Comparison of ENCODE assay signal across 13 mouse cellular contexts in the genomic region with DNA sequence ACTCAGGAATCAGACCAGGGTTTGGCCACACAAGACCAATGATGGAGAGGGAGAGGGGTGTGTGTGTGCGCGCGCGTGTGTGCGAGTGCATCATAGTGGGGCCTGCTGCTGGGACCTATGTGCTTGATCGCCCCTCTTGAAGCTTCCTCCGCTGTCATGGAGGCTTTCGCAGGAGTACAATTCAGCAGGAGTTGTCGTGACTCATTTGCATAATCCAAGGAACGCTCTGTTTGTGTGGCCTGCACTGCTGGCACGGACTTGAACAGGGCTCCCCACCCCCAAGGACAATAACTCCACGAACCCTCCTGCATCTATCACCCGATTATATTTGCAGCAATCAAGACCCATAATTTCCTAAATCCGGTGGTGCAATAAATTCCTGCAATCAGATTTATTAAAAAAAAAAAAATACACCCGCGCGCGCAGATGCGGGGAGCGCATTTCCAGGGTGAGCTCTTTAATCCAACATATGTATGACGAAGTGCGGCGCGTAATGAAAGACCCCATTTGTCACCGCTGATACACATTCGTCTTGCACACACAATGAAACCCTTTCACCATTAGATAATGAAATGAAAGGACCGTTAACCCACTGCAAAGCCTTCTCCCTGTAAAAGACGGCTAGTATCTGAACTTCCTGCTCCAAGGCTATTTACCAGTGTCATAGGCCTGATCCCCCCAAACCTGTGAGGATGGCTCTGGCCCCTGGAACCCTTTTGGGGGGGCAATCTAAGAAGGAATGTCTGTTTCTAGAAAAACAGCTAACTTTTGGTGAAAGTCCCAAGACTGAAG.
DNase-seq lines count a peak whose midpoint lies in the region; ATAC-seq and TF ChIP-seq lines count a peak whose summit lies in the region.
"Had no signal": no experiment of that assay in that cellular context is flagged by ENCODE, and none has a peak within 500 bp of the region (broad histone marks: within the 10 kb centered on the region; RNA-seq: fewer than 3 reads in every experiment).

No protein-coding gene starts in this region.

- H3K9me3 ChIP-seq in neural tube, embryonic 11.5 days (ENCODE audit: control insufficient read depth, low read length), result no peaks in the 10 kb centered on the region
- no peaks in the 10 kb centered on the region for H3K9me3 ChIP-seq in forebrain, embryonic 13.5 days (replicated peaks)
- H3K9me3 ChIP-seq in hindbrain, postnatal 0 days (ENCODE audit: low read length), result no peaks in the 10 kb centered on the region
- H3K9me3 ChIP-seq in neural tube, embryonic 14.5 days (ENCODE audit: control insufficient read depth, low read length), result no peaks in the 10 kb centered on the region
- H3K9me3 ChIP-seq: embryonic facial prominence, embryonic 12.5 days; megakaryocyte, embryonic 14.5 days had no signal

- DNase-seq in neural tube, embryonic 11.5 days (ENCODE audit: low spot score), result peak; percentile 45
- DNase-seq in neural tube, embryonic 10.5 days (ENCODE audit: extremely low spot score, low spot score), result no peak
- peak; percentile 43 for DNase-seq in hindbrain, postnatal 0 days (ENCODE audit: low spot score)
- no peak for DNase-seq in natural killer cell, adult 2 months (ENCODE audit: low spot score in 2 of 2)
- no peak for DNase-seq in cerebellum, adult 18-20 months
- no peak for DNase-seq in lung, postnatal 36 days
- DNase-seq: adrenal gland, adult 8-10 months; heart, adult 18-20 months; kidney, adult 9 months had no signal

- 20% methylated on average over 28 of the region's 28 CpGs for WGBS in neural tube, embryonic 11.5 days
- WGBS in forebrain, embryonic 13.5 days, result 12% methylated on average over 28 of the region's 28 CpGs
- WGBS in hindbrain, postnatal 0 days, result 17% methylated on average over 28 of the region's 28 CpGs
- 7% methylated on average over 28 of the region's 28 CpGs for WGBS in neural tube, embryonic 14.5 days

- no peaks in the 10 kb centered on the region for H3K36me3 ChIP-seq in neural tube, embryonic 11.5 days (ENCODE audit: control insufficient read depth, insufficient read depth, low read length)
- H3K36me3 ChIP-seq in forebrain, embryonic 13.5 days (ENCODE audit: poor library complexity, severe bottlenecking), result no peaks in the 10 kb centered on the region
- no peaks in the 10 kb centered on the region for H3K36me3 ChIP-seq in hindbrain, postnatal 0 days (ENCODE audit: insufficient read depth, low read length)
- no peaks in the 10 kb centered on the region for H3K36me3 ChIP-seq in neural tube, embryonic 14.5 days (ENCODE audit: control insufficient read depth, insufficient read depth, low read length)
- H3K36me3 ChIP-seq: embryonic facial prominence, embryonic 12.5 days had no signal

- 0 out of 2 replicates have a peak, but pooled peaks cover 8% of the 10 kb centered on the region for H3K27me3 ChIP-seq in neural tube, embryonic 11.5 days (ENCODE audit: control insufficient read depth, insufficient read depth, low read length)
- H3K27me3 ChIP-seq in forebrain, embryonic 13.5 days, result peaks cover 17% of the 10 kb centered on the region; the same call in 1 of the 2 replicates
- no peaks in the 10 kb centered on the region for H3K27me3 ChIP-seq in hindbrain, postnatal 0 days (ENCODE audit: insufficient read depth, low read length)
- H3K27me3 ChIP-seq in neural tube, embryonic 14.5 days (ENCODE audit: control insufficient read depth, insufficient read depth, low read length), result no peaks in the 10 kb centered on the region

- ATAC-seq in neural tube, embryonic 11.5 days (ENCODE audit: insufficient read depth, low FRiP score, low TSS enrichment), result 0 out of 2 replicates have a peak, but pooled peaks have one; percentile 35
- ATAC-seq in forebrain, embryonic 13.5 days, result peak; percentile 36; the same call in 1 of the 2 replicates
- peak; percentile 41; the same call in 1 of the 2 replicates for ATAC-seq in hindbrain, postnatal 0 days
- no peak for ATAC-seq in neural tube, embryonic 14.5 days (ENCODE audit: low read depth)

- peaks cover 42% of the 10 kb centered on the region for H3K4me1 ChIP-seq in neural tube, embryonic 11.5 days (ENCODE audit: control insufficient read depth, insufficient read depth, low read length)
- peaks cover 65% of the 10 kb centered on the region for H3K4me1 ChIP-seq in forebrain, embryonic 13.5 days
- H3K4me1 ChIP-seq in hindbrain, postnatal 0 days (ENCODE audit: insufficient read depth, low read length), result peaks cover 16% of the 10 kb centered on the region
- peaks cover 42% of the 10 kb centered on the region for H3K4me1 ChIP-seq in neural tube, embryonic 14.5 days (ENCODE audit: control insufficient read depth, insufficient read depth, low read length)
- H3K4me1 ChIP-seq: megakaryocyte, embryonic 14.5 days had no signal

- peak overlapping the region; percentile 31 for H3K4me2 ChIP-seq in neural tube, embryonic 11.5 days (ENCODE audit: low read depth)
- peak overlapping the region; percentile 60 for H3K4me2 ChIP-seq in forebrain, embryonic 13.5 days
- H3K4me2 ChIP-seq in hindbrain, postnatal 0 days (ENCODE audit: low read depth, low read length), result peak overlapping the region; percentile 49
- H3K4me2 ChIP-seq in neural tube, embryonic 14.5 days (ENCODE audit: low read depth, low read length), result peak overlapping the region; percentile 36; the same call in 1 of the 2 replicates
- H3K4me2 ChIP-seq: embryonic facial prominence, embryonic 12.5 days had no signal

- 0 out of 2 replicates have a peak overlapping the region, but pooled peaks have one; percentile 20 for H3K27ac ChIP-seq in neural tube, embryonic 11.5 days (ENCODE audit: low read depth, low read length)
- H3K27ac ChIP-seq in forebrain, embryonic 13.5 days, result peak overlapping the region; percentile 65
- H3K27ac ChIP-seq in hindbrain, postnatal 0 days, result no peak overlapping the region
- H3K27ac ChIP-seq in neural tube, embryonic 14.5 days (ENCODE audit: low read depth, low read length), result peak overlapping the region; percentile 55
- H3K27ac ChIP-seq: embryonic facial prominence, embryonic 12.5 days had no signal

- H3K4me3 ChIP-seq in neural tube, embryonic 11.5 days (ENCODE audit: low read depth, low read length), result no peak overlapping the region
- peak overlapping the region; percentile 27 for H3K4me3 ChIP-seq in forebrain, embryonic 13.5 days
- H3K4me3 ChIP-seq in hindbrain, postnatal 0 days (ENCODE audit: low read length), result peak overlapping the region; percentile 8; the same call in 1 of the 2 replicates
- H3K4me3 ChIP-seq in neural tube, embryonic 14.5 days (ENCODE audit: low read depth, low read length), result no peak overlapping the region; the same call in 1 of the 2 replicates
- H3K4me3 ChIP-seq: embryonic facial prominence, embryonic 12.5 days; megakaryocyte, embryonic 14.5 days had no signal

- H3K9ac ChIP-seq in neural tube, embryonic 11.5 days (ENCODE audit: low read length), result no peak overlapping the region
- peak overlapping the region; percentile 52 for H3K9ac ChIP-seq in forebrain, embryonic 13.5 days
- H3K9ac ChIP-seq in hindbrain, postnatal 0 days (replicated peaks; ENCODE audit: low read length), result 0 out of 2 replicates have a peak overlapping the region, but pooled peaks have one; percentile 6
- no peak overlapping the region for H3K9ac ChIP-seq in neural tube, embryonic 14.5 days (replicated peaks; ENCODE audit: low read depth, low read length)
- H3K9ac ChIP-seq: embryonic facial prominence, embryonic 12.5 days had no signal

- no peak for TF ChIP-seq CTCF in hindbrain, postnatal 0 days (IDR thresholded peaks at IDR 0.05; ENCODE audit: low read depth)

Comparison
In these comparisons a context has a peak if more than half of its experiments do, and no peak if none do; other contexts are left out.
1. DNase-seq: peak in neural tube, embryonic 11.5 days (single experiment) and hindbrain, postnatal 0 days (single experiment); none in neural tube, embryonic 10.5 days (single experiment), natural killer cell, adult 2 months (0 of 2), cerebellum, adult 18-20 months (0 of 2) and lung, postnatal 36 days (single experiment).
2. H3K4me3 ChIP-seq: peak in forebrain, embryonic 13.5 days (single experiment) and hindbrain, postnatal 0 days (single experiment); none in neural tube, embryonic 11.5 days (single experiment) and neural tube, embryonic 14.5 days (single experiment).
3. H3K9ac ChIP-seq: peak in forebrain, embryonic 13.5 days (single experiment) and hindbrain, postnatal 0 days (single experiment); none in neural tube, embryonic 11.5 days (single experiment) and neural tube, embryonic 14.5 days (single experiment).
4. Peak in every context shown above with its lines, with median percentiles within 50 percentile points of each other: H3K4me2 ChIP-seq.